Mouse (Mus musculus) MEL (cell line): ENCODE measurements around the gene Clec16a. TPM values are rescaled to one million over a fixed set of nuclear protein-coding genes. Genes with fewer than 3 reads are reported as not detected.

Experiments used
- DNase-seq: peaks from one replicate; pipeline ENCODE4 v3.0.0; 2011; ENCODE audit warnings: low read depth, low spot score
- H3K27ac ChIP-seq: 2 replicates; pipeline ENCODE4 v1.5.1; 2012; ENCODE audit warnings: low read depth, mild to moderate bottlenecking, control low read depth, low read length, moderate library complexity; ENCODE audit not compliant: control insufficient read depth
- H3K27me3 ChIP-seq, 2 experiments: fragments of 150-350 bp in 1 of 2; sonication (generic) in 1 of 2; 2 replicates each; pipeline ENCODE4 v1.6.1; 2012; ENCODE audit warnings: low read length in 2 of 2, mild to moderate bottlenecking in 2 of 2, improper control_type of control experiment in 1 of 2, moderate library complexity in 1 of 2; ENCODE audit not compliant: insufficient read depth in 2 of 2, control insufficient read depth in 1 of 2
- H3K36me3 ChIP-seq, 2 experiments: 2 replicates each; pipeline ENCODE4 v1.6.1; 2012 to 2014; ENCODE audit warnings: low read length in 2 of 2, improper control_type of control experiment in 1 of 2, inconsistent platforms in 1 of 2, mild to moderate bottlenecking in 1 of 2; ENCODE audit not compliant: insufficient read depth in 2 of 2, control insufficient read depth in 1 of 2
- H3K4me1 ChIP-seq, 2 experiments: fragments of 150-350 bp in 1 of 2; sonication (generic) in 1 of 2; 2 replicates each; pipeline ENCODE4 v1.6.1; 2012; ENCODE audit warnings: low read length in 2 of 2, improper control_type of control experiment in 1 of 2, mild to moderate bottlenecking in 1 of 2; ENCODE audit not compliant: insufficient read depth in 2 of 2, control insufficient read depth in 1 of 2
- H3K4me3 ChIP-seq, 2 experiments: fragments of 150-350 bp in 1 of 2; sonication (generic) in 1 of 2; 2 replicates each; pipeline ENCODE4 v1.5.1; 2012; ENCODE audit warnings: low read depth in 2 of 2, low read length in 2 of 2, mild to moderate bottlenecking in 2 of 2, moderate library complexity in 2 of 2, control low read depth in 1 of 2, improper control_type of control experiment in 1 of 2; ENCODE audit not compliant: control insufficient read depth in 1 of 2, insufficient read depth in 1 of 2
- H3K79me2 ChIP-seq: 2 replicates; pipeline ENCODE4 v1.6.1; 2012; ENCODE audit warnings: mild to moderate bottlenecking, low read length, moderate library complexity; ENCODE audit not compliant: control insufficient read depth, poor library complexity, insufficient read depth
- H3K9ac ChIP-seq: 2 replicates; pipeline ENCODE4 v1.6.1; 2012; ENCODE audit warnings: low read depth, mild to moderate bottlenecking, control low read depth, low read length, moderate library complexity; ENCODE audit not compliant: control insufficient read depth, poor library complexity, severe bottlenecking
- H3K9me3 ChIP-seq: fragments of 150-350 bp; sonication (generic); replicated peaks from 2 replicates; pipeline ENCODE4 v1.6.1; 2012; ENCODE audit warnings: mild to moderate bottlenecking, low read length, improper control_type of control experiment, moderate library complexity; ENCODE audit not compliant: insufficient read depth
- BHLHE40 ChIP-seq: IDR thresholded peaks from 2 replicates; pipeline ENCODE4 v1.6.1; 2012; ENCODE audit warnings: low read depth, mild to moderate bottlenecking, inconsistent platforms, low read length, improper control_type of control experiment, borderline replicate concordance
- CHD1 ChIP-seq: IDR thresholded peaks from 2 replicates; pipeline ENCODE4 v1.6.1; 2012; ENCODE audit warnings: low read depth, mild to moderate bottlenecking, inconsistent platforms, low read length, improper control_type of control experiment
- CHD2 ChIP-seq: IDR thresholded peaks from 2 replicates; pipeline ENCODE4 v1.6.1; 2011; ENCODE audit warnings: low read length, improper control_type of control experiment
- CTCF ChIP-seq, 3 experiments: IDR thresholded peaks in 2 of 3; conservative IDR thresholded peaks in 1 of 3; 2 replicates each; pipeline ENCODE4 v1.5.1; 2011 to 2012; ENCODE audit warnings: low read length in 3 of 3, low read depth in 2 of 3, mild to moderate bottlenecking in 2 of 3, improper control_type of control experiment in 1 of 3, inconsistent platforms in 1 of 3, mixed read lengths in 1 of 3, moderate library complexity in 1 of 3; ENCODE audit not compliant: control insufficient read depth in 1 of 3, insufficient read depth in 1 of 3, poor library complexity in 1 of 3, severe bottlenecking in 1 of 3
- E2F4 ChIP-seq: IDR thresholded peaks from 2 replicates; pipeline ENCODE4 v1.6.1; 2011; ENCODE audit warnings: low read depth, low read length, improper control_type of control experiment, borderline replicate concordance
- EP300 ChIP-seq, 2 experiments: IDR thresholded peaks; 2 replicates each; pipeline ENCODE4 v1.6.1; 2011; ENCODE audit warnings: improper control_type of control experiment in 2 of 2, low read length in 2 of 2, low read depth in 1 of 2, mild to moderate bottlenecking in 1 of 2
- GATA1 ChIP-seq: IDR thresholded peaks from 2 replicates; pipeline ENCODE4 v1.6.1; 2011; ENCODE audit warnings: low read depth, low read length, improper control_type of control experiment
- HCFC1 ChIP-seq: IDR thresholded peaks from 2 replicates; pipeline ENCODE4 v1.6.1; 2012; ENCODE audit warnings: low read depth, mild to moderate bottlenecking, inconsistent platforms, low read length, improper control_type of control experiment, moderate library complexity
- JUND ChIP-seq: IDR thresholded peaks from 2 replicates; pipeline ENCODE4 v1.6.1; 2011; ENCODE audit warnings: low read depth, mild to moderate bottlenecking, improper control_type of control experiment, low read length
- KAT2A ChIP-seq: conservative IDR thresholded peaks from 2 replicates; pipeline ENCODE4 v1.6.1; 2012; ENCODE audit warnings: low read depth, low read length, improper control_type of control experiment, inconsistent platforms
- MAFK ChIP-seq: IDR thresholded peaks from 2 replicates; pipeline ENCODE4 v1.6.1; 2011; ENCODE audit warnings: low read depth, mild to moderate bottlenecking, low read length, improper control_type of control experiment, borderline replicate concordance
- MAX ChIP-seq: IDR thresholded peaks from 2 replicates; pipeline ENCODE4 v1.6.1; 2011; ENCODE audit warnings: low read length, improper control_type of control experiment
- MAZ ChIP-seq: IDR thresholded peaks from 2 replicates; pipeline ENCODE4 v1.6.1; 2012; ENCODE audit warnings: low read depth, mild to moderate bottlenecking, inconsistent platforms, low read length, improper control_type of control experiment
- MXI1 ChIP-seq: IDR thresholded peaks from 2 replicates; pipeline ENCODE4 v1.6.1; 2011; ENCODE audit warnings: mild to moderate bottlenecking, low read depth, low read length, improper control_type of control experiment
- MYB ChIP-seq: IDR thresholded peaks from 2 replicates; pipeline ENCODE4 v1.6.1; 2011; ENCODE audit warnings: mild to moderate bottlenecking, low read depth, low read length, improper control_type of control experiment
- NELFE ChIP-seq: IDR thresholded peaks from 2 replicates; pipeline ENCODE4 v1.6.1; 2011; ENCODE audit warnings: low read depth, low read length, improper control_type of control experiment
- POLR2A ChIP-seq, 2 experiments: IDR thresholded peaks; 2 replicates each; pipeline ENCODE4 v1.6.1; 2011 to 2012; ENCODE audit warnings: low read length in 2 of 2, mild to moderate bottlenecking in 2 of 2, control low read depth in 1 of 2, improper control_type of control experiment in 1 of 2, low read depth in 1 of 2, moderate library complexity in 1 of 2; ENCODE audit not compliant: control insufficient read depth in 1 of 2, insufficient read depth in 1 of 2, poor library complexity in 1 of 2
- POLR2AphosphoS2 ChIP-seq: IDR thresholded peaks from 2 replicates; pipeline ENCODE4 v1.6.1; 2011; ENCODE audit warnings: low read length, improper control_type of control experiment
- SIN3A ChIP-seq: IDR thresholded peaks from 2 replicates; pipeline ENCODE4 v1.6.1; 2012; ENCODE audit warnings: low read length, improper control_type of control experiment, inconsistent platforms
- TBP ChIP-seq: IDR thresholded peaks from 2 replicates; pipeline ENCODE4 v1.8.0; 2011; ENCODE audit warnings: low read depth, low read length, improper control_type of control experiment
- TCF12 ChIP-seq: IDR thresholded peaks from 2 replicates; pipeline ENCODE4 v1.6.1; 2014; ENCODE audit warnings: low read depth, mild to moderate bottlenecking, inconsistent platforms, low read length, improper control_type of control experiment, moderate library complexity
- USF1 ChIP-seq: IDR thresholded peaks from 2 replicates; pipeline ENCODE4 v1.6.1; 2014; ENCODE audit warnings: low read depth, mild to moderate bottlenecking, inconsistent platforms, low read length, improper control_type of control experiment, moderate library complexity
- USF2 ChIP-seq, 2 experiments: IDR thresholded peaks; 2 replicates each; pipeline ENCODE4 v1.6.1; 2011 to 2012; ENCODE audit warnings: improper control_type of control experiment in 2 of 2, low read length in 2 of 2, borderline replicate concordance in 1 of 2, inconsistent platforms in 1 of 2, low read depth in 1 of 2, mild to moderate bottlenecking in 1 of 2; ENCODE audit not compliant: insufficient read depth in 1 of 2
- ZC3H11A ChIP-seq: IDR thresholded peaks from 2 replicates; pipeline ENCODE4 v1.6.1; 2012; ENCODE audit warnings: low read depth, mild to moderate bottlenecking, inconsistent platforms, low read length, improper control_type of control experiment
- ZMIZ1 ChIP-seq: IDR thresholded peaks from 2 replicates; pipeline ENCODE4 v1.6.1; 2012; ENCODE audit warnings: low read depth, mild to moderate bottlenecking, inconsistent platforms, low read length, improper control_type of control experiment, moderate library complexity
- ZNF384 ChIP-seq: IDR thresholded peaks from 2 replicates; pipeline ENCODE4 v1.6.1; 2012; ENCODE audit warnings: low read depth, mild to moderate bottlenecking, inconsistent platforms, low read length, improper control_type of control experiment
- polyA plus RNA-seq, 2 experiments: library from polyadenylated mRNA; stranded (reverse) in 1 of 2; unstranded in 1 of 2; fragments of >175 nt in 1 of 2; fragments of >200 nt in 1 of 2; gene quantifications; 2 replicates each; pipeline versions ENCODE4 v1.2.1 to v1.2.4; 2012; ENCODE audit warnings: low replicate concordance in 2 of 2, low read depth in 1 of 2; ENCODE audit not compliant: insufficient read length in 2 of 2, insufficient read depth in 1 of 2, missing spikeins in 1 of 2
- total RNA-seq: library from RNA; depleted of rRNA; stranded (reverse); fragments of 300-350 nt; gene quantifications from 2 replicates; pipeline ENCODE4 v1.2.3, GENCODE M21; 2012

Gene Clec16a
- total and polyA plus RNA-seq, 3 experiments: 10.4 to 49.3 (median 22.1) TPM

DNA sequence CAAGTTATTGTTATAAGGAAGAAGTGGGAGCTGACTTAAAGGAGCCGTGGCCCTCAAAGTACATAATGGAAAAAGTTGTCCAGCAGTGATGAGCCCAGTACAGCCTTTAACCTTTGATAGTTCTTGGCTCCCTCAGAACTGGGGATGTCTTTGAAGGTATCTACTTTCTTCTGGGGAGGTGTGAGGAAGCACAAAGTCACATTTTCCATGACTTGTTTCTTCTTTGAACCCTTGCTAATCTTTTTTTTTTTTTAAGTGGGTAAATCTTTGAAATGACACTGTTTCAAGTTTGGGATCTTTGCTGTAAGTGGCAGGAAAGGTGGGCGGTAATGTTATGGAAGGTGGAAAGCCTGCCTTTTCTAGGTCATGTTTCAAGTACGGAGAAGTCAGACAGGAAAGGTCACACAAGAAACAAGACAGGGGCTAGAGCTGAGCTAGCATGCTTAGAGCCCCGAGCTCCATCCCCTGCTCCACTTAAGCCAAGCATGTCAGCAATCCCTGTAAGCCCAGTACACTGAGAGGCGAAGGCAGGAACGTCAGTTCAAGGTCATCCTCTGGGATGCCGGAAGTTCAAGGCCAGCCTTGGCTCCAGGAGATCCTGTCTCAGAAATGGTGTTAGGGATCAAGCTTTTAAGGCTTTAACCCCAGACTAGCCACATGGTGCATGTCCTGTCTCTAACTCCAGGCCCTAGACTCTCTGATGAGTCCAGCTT lies 124.0 kb downstream of the Clec16a start:
- H3K4me3 ChIP-seq: no peak overlapping the region
- no peak for DNase-seq
- H3K4me1 ChIP-seq: peaks cover 0 to 21% of the 10 kb centered on the region in 2 experiments; a peak in 3 of 4 replicates
- no peaks in the 10 kb centered on the region for H3K9me3 ChIP-seq
- peaks cover 0 to 14% of the 10 kb centered on the region in 2 experiments; a peak in 2 of 4 replicates for H3K36me3 ChIP-seq
- H3K27me3 ChIP-seq: no peaks in the 10 kb centered on the region
- H3K27ac ChIP-seq: no peak overlapping the region
- H3K9ac ChIP-seq: no peak overlapping the region
- TF ChIP-seq ZMIZ1: no peak
- no peak for TF ChIP-seq USF2 (IDR thresholded peaks at IDR 0.05; ENCODE audit: borderline replicate concordance in 1 of 2, insufficient read depth in 1 of 2, low read depth in 1 of 2, low read length in 2 of 2)
- TF ChIP-seq E2F4: no peak
- TF ChIP-seq POLR2AphosphoS2: no peak
- no peak for TF ChIP-seq SIN3A
- no peak for TF ChIP-seq TBP
- TF ChIP-seq CHD2: no peak
- TF ChIP-seq GATA1: no peak
- TF ChIP-seq KAT2A: no peak
- no peak for TF ChIP-seq EP300 (IDR thresholded peaks at IDR 0.05; ENCODE audit: low read depth in 1 of 2, low read length in 2 of 2)
- no peak for TF ChIP-seq NELFE
- no peak for TF ChIP-seq JUND
- no peaks in the 10 kb centered on the region for H3K79me2 ChIP-seq

DNA sequence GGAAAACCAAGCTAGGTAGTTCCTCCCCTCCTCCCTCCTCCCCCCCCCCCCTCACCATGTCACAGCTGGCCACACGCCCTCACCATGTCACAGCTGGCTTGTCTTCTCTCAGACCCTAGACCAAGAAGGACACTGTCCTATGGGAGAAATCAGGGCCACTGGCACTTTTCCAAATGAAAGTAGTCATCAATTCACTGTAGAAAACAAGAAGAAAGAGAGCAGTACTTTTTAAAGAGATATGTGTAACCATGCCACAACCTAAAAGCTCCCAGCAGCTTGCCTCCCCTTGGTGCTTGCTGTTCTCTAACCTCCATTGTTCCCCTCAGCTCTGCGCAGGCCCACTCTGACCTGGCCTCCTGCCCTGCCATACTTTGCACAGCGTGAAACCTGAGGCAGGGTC lies 124.8 kb downstream of the Clec16a start:
- peaks cover 0 to 17% of the 10 kb centered on the region in 2 experiments for H3K4me1 ChIP-seq

More for the DNA sequence above, 124.8 kb downstream of the Clec16a start:
- H3K27ac ChIP-seq: no peak overlapping the region
- no peak overlapping the region for H3K9ac ChIP-seq
- peaks cover 0 to 10% of the 10 kb centered on the region in 2 experiments; a peak in 2 of 4 replicates for H3K36me3 ChIP-seq
- no peaks in the 10 kb centered on the region for H3K9me3 ChIP-seq
- no peak overlapping the region for H3K4me3 ChIP-seq
- TF ChIP-seq POLR2A (IDR thresholded peaks at IDR 0.05; ENCODE audit: control insufficient read depth in 1 of 2, insufficient read depth in 1 of 2, low read depth in 1 of 2, low read length in 2 of 2, poor library complexity in 1 of 2) (no peak), MAZ (no peak), CTCF (IDR thresholded peaks at IDR 0.05 in 2 of 3, conservative IDR thresholded peaks at IDR 0.05 in 1 of 3; ENCODE audit: control insufficient read depth in 1 of 3, insufficient read depth in 1 of 3, low read depth in 2 of 3, low read length in 3 of 3, poor library complexity in 1 of 3, severe bottlenecking in 1 of 3) (no peak), ZNF384 (no peak), HCFC1 (no peak), MAX (no peak), MAFK (no peak), CHD2 (no peak), NELFE (no peak), ZMIZ1 (no peak), BHLHE40 (no peak), TCF12 (no peak), MXI1 (no peak), MYB (no peak), CHD1 (no peak), ZC3H11A (no peak), JUND (no peak), USF1 (no peak)
- H3K79me2 ChIP-seq: no peaks in the 10 kb centered on the region
- no peaks in the 10 kb centered on the region for H3K27me3 ChIP-seq
- no peak for DNase-seq
